Mouse (Mus musculus) heart, embryonic 16.5 days (tissue): ENCODE data around the gene Cyp2d40. TPM values are rescaled to one million over a fixed set of nuclear protein-coding genes. Genes with fewer than 3 reads are reported as not detected.

Experiments used
- ATAC-seq: fragments of 200-750 bp; cut with Nextera tagmentation; replicated peaks from 2 replicates; pipeline ENCODE4 v1.8.0; 2017; ENCODE audit warnings: moderate number of reproducible peaks; ENCODE audit not compliant: insufficient read depth, low FRiP score; ENCODE audit errors: extremely low read depth
- H3K27ac ChIP-seq: fragments of 300-500 bp; sonication (generic); 2 replicates; pipeline ENCODE4 v1.5.1; 2014; ENCODE audit warnings: mild to moderate bottlenecking, low read length, control low read depth, moderate library complexity
- H3K27me3 ChIP-seq: fragments of 300-500 bp; sonication (generic); 2 replicates; pipeline ENCODE4 v1.6.1; 2014; ENCODE audit warnings: low read length, mixed read lengths; ENCODE audit not compliant: control insufficient read depth, insufficient read depth
- H3K36me3 ChIP-seq: fragments of 300-500 bp; sonication (generic); 2 replicates; pipeline ENCODE4 v1.6.1; 2014; ENCODE audit not compliant: control insufficient read depth, insufficient read depth
- H3K4me1 ChIP-seq: fragments of 300-500 bp; sonication (generic); 2 replicates; pipeline ENCODE4 v1.6.1; 2014; ENCODE audit warnings: low read length, mixed read lengths; ENCODE audit not compliant: control insufficient read depth, insufficient read depth
- H3K4me2 ChIP-seq: fragments of 300-500 bp; sonication (generic); 2 replicates; pipeline ENCODE4 v1.6.1; 2014; ENCODE audit warnings: low read depth, mild to moderate bottlenecking, control low read depth, low read length
- H3K4me3 ChIP-seq: fragments of 300-500 bp; sonication (generic); 2 replicates; pipeline ENCODE4 v1.5.1; 2014; ENCODE audit warnings: mild to moderate bottlenecking, control low read depth, low read length
- H3K9ac ChIP-seq: fragments of 300-500 bp; sonication (generic); 2 replicates; pipeline ENCODE4 v1.6.1; 2014; ENCODE audit warnings: low read length, control low read depth
- H3K9me3 ChIP-seq: fragments of 300-500 bp; sonication (generic); replicated peaks from 2 replicates; pipeline ENCODE4 v1.6.1; 2016; ENCODE audit warnings: low read length; ENCODE audit not compliant: control insufficient read depth
- WGBS: fragments of 180-500 bp; shearing (Covaris S2); extraction: QIAGEN DNeasy Blood & Tissue Kit; methylation state at CpG from one replicate; pipeline ENCODE4 v1.1.7; 2014; 5-methylcytosine and 5-hydroxymethylcytosine counted together
- polyA plus RNA-seq: library from polyadenylated mRNA; unstranded; fragments of >200 nt; fragmentation: Nextera tagmentation; extraction: Ambion mirVana; gene quantifications from 2 replicates; pipeline ENCODE4 v1.2.1, GENCODE M21; 2015

Gene Cyp2d40
- polyA plus RNA-seq = not detected in 2 replicates

DNA sequence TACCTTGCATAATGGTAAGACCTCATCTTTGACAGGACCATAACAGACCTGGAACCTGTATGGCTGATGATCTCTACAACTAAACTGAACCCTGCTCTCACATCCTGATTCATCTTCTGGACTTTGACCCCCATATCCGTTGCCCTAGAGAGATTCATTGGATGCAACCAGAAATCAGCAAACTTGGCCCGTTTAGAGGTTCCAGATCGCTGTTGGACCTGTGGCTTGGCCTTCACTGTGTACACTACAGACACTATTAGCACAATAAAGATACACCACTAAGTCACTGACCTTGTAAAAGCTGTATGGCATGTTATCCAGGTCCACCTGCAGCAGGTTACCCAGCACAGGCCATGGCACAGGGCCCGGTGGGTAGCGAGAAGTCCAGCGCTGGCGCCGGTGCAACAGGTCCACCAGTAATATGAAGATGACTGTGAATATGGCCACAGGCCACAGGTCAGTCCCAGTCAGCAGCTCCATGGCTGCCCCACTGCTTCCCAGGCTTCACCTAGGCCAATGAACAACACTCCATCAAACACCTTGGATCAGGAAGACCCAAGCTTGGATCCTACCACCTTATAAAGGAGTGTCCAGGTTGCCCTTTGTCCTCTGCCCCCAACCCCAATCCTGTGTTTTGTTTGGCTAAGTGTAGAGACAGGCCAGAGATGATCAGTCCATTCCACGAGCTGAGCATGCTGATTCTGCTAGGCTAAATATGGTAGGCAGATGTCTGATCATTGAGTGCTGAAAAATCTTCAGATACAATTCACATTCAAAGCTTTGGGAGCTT, at the start of gene Cyp2d40:
Gene Cyp2d40, minus strand, starts transcription at position 553 of the 790 bp plus-strand sequence.
- Histone ChIP-seq H3K36me3 (no peaks in the 10 kb centered on the region), H3K27ac (no peak within 1 kb of the TSS), H3K4me1 (no peaks in the 10 kb centered on the region), H3K27me3 (no peaks in the 10 kb centered on the region), H3K4me3 (no peak within 1 kb of the TSS), H3K4me2 (no peak within 1 kb of the TSS), H3K9ac (no peak within 1 kb of the TSS), H3K9me3 (no peaks in the 10 kb centered on the region)
- no peak for ATAC-seq
- WGBS = 85% methylated on average over 9 of the region's 9 CpGs

DNA sequence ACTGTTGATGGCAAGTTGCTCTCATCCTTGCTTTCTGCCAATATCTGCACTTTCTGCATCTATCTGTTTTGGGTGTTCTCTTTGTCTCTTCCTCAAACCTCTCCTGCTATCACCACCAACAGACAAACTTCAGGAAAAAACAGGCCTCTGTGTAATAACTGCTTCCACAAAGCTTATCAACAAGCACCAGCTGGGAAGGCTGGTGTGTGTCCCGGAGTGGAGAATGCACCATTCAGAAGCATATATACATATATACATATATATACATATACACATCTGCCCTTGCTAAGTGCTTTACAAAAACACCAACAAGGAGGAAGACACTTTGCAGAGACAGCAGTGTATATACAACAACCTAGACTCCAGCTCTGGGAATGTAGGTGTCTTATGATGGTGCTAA, 46.6 kb upstream of the Cyp2d40 start:
- Histone ChIP-seq H3K27me3 (no peaks in the 10 kb centered on the region), H3K27ac (no peak overlapping the region), H3K4me3 (no peak overlapping the region), H3K9me3 (no peaks in the 10 kb centered on the region), H3K36me3 (peaks cover 11% of the 10 kb centered on the region; the same call in 1 of the 2 replicates), H3K9ac (no peak overlapping the region), H3K4me2 (no peak overlapping the region), H3K4me1 (no peaks in the 10 kb centered on the region)
- WGBS = 63% methylated on average over 1 of the region's 1 CpGs
- ATAC-seq = no peak

- Histone ChIP-seq H3K4me3 (no peak overlapping the region), H3K27ac (no peak overlapping the region), H3K27me3 (no peaks in the 10 kb centered on the region), H3K9ac (no peak overlapping the region), H3K9me3 (no peaks in the 10 kb centered on the region), H3K36me3 (peaks cover 11% of the 10 kb centered on the region; the same call in 1 of the 2 replicates), H3K4me2 (no peak overlapping the region), H3K4me1 (no peaks in the 10 kb centered on the region)
- 75% methylated on average over 6 of the region's 6 CpGs for WGBS
- no peak for ATAC-seq
These were observed 45.5 kb upstream of the Cyp2d40 start for GRCm38 (mm10) chr15:82809511-82809910.

GRCm38 (mm10) chr15:82806969-82807763, 43.2 kb upstream of the Cyp2d40 start:
- ATAC-seq = no peak
- H3K27ac ChIP-seq = no peak overlapping the region
- H3K27me3 ChIP-seq = no peaks in the 10 kb centered on the region
- H3K4me3 ChIP-seq = no peak overlapping the region
- no peaks in the 10 kb centered on the region for H3K4me1 ChIP-seq
- H3K9ac ChIP-seq = no peak overlapping the region
- no peak overlapping the region for H3K4me2 ChIP-seq
- H3K9me3 ChIP-seq = no peaks in the 10 kb centered on the region
- peaks cover 9% of the 10 kb centered on the region; the same call in 1 of the 2 replicates for H3K36me3 ChIP-seq
- 82% methylated on average over 5 of the region's 5 CpGs for WGBS

GRCm38 (mm10) chr15:82804708-82805639, 41.0 kb upstream of the Cyp2d40 start:
- H3K27ac ChIP-seq = no peak overlapping the region
- no peaks in the 10 kb centered on the region for H3K9me3 ChIP-seq
- 0 out of 2 replicates have a peak, but pooled peaks cover 3% of the 10 kb centered on the region for H3K36me3 ChIP-seq
- no peaks in the 10 kb centered on the region for H3K4me1 ChIP-seq
- no peak overlapping the region for H3K4me2 ChIP-seq
- no peaks in the 10 kb centered on the region for H3K27me3 ChIP-seq
- 74% methylated on average over 5 of the region's 5 CpGs for WGBS
- ATAC-seq = no peak
- H3K4me3 ChIP-seq = no peak overlapping the region
- no peak overlapping the region for H3K9ac ChIP-seq

DNA sequence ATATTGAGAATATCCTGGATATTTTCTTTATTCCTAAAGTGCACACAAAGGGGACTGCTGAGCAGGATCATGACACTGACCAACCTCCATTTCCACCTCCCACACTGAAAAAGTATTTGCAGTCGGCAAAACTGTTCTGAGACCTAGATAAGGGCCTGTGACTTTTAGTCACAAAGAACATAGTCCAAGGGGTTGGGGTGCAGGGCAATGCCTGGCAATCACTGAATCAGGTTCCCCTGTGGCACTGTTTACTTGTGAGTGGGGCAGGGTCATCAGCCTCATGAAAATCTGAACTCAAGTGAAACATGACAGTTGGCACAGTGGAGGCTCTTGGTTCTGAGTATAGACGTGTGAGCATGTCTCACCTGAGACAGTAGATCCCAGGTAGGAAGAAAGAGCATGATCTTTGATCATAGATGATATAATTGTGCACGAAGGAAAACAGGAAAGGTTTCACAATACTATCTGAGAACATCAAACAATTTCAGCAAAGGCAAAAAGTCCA, 32.0 kb upstream of the Cyp2d40 start:
- H3K27ac ChIP-seq = no peak overlapping the region
- no peak for ATAC-seq
- H3K9ac ChIP-seq = no peak overlapping the region
- H3K36me3 ChIP-seq = no peaks in the 10 kb centered on the region
- H3K4me1 ChIP-seq = no peaks in the 10 kb centered on the region
- no peak overlapping the region for H3K4me3 ChIP-seq
- no peaks in the 10 kb centered on the region for H3K27me3 ChIP-seq
- WGBS = 56% methylated on average over 3 of the region's 3 CpGs
- no peak overlapping the region for H3K4me2 ChIP-seq
- no peaks in the 10 kb centered on the region for H3K9me3 ChIP-seq

GRCm38 (mm10) chr15:82794277-82794676, 30.3 kb upstream of the Cyp2d40 start, which contains the start of gene Cyp2d26:
Cyp2d26 (minus strand) TSS chr15:82794294.
- ATAC-seq = no peak

DNA sequence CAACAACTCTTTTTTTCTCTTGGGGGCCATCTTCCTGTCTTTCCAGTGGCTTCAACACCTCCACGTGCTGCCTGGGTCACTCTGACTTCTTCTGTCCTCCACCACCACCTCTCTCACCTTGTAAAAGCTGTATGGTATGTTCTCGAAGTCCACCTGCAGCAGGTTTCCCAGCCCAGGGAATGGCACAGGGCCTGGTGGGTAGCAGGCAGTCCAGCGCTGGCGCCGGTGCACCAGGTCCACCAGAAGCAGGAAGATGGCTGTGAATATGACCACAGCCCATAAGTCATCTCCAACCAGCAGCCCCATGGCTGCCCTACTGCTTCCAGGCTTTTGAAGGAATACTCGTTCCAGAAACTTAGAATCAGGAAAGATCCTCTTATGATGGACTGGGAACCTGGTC, 29.9 kb upstream of the Cyp2d40 start:
- no peak overlapping the region for H3K27ac ChIP-seq
- H3K27me3 ChIP-seq = no peaks in the 10 kb centered on the region
- H3K4me2 ChIP-seq = no peak overlapping the region
- H3K9me3 ChIP-seq = no peaks in the 10 kb centered on the region
- H3K9ac ChIP-seq = no peak overlapping the region
- H3K4me1 ChIP-seq = no peaks in the 10 kb centered on the region
- no peak overlapping the region for H3K4me3 ChIP-seq
- H3K36me3 ChIP-seq = no peaks in the 10 kb centered on the region
- ATAC-seq = no peak
- WGBS = 83% methylated on average over 6 of the region's 6 CpGs

More at GRCm38 (mm10) chr15:82794277-82794676, 30.3 kb upstream of the Cyp2d40 start, which contains the start of gene Cyp2d26:
- Histone ChIP-seq H3K9ac (no peak within 1 kb of the TSS), H3K4me1 (no peaks in the 10 kb centered on the region), H3K36me3 (no peaks in the 10 kb centered on the region), H3K27ac (no peak within 1 kb of the TSS), H3K4me2 (no peak within 1 kb of the TSS), H3K27me3 (no peaks in the 10 kb centered on the region), H3K4me3 (no peak within 1 kb of the TSS), H3K9me3 (no peaks in the 10 kb centered on the region)
- WGBS = 87% methylated on average over 5 of the region's 5 CpGs
